Mouse (Mus musculus): ENCODE results near the gene Ntf5. TPM values are rescaled to one million over a fixed set of nuclear protein-coding genes. Genes with fewer than 3 reads are reported as not detected.
"Not testable (repeated sequence)": the region's sequence is repeated elsewhere in the genome, so short reads cannot be mapped to it uniquely, and the experiment has no call there.

Ntf5 gene
- polyA plus RNA-seq, 1 experiment from 2014 or later, result 1.8 TPM

DNA sequence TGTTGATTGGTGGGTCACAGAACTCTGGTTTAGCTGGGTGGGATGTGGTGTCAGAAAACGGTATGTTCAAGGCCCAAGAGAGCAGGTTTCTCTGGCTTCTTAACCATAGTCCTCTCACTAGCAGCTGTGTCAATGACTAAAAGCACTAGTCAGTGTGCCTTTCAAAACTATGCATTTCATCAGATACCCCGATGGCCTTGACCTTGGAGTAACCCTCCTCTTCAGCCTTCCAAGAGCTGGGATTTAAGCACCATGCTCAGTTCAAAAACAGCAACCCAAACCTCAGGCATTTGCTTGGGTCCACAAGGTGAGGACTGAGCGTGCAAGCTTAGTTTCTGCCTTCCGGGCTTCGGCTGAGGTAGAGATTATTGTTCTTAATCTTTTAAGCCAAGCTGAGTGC, 41.1 kb upstream of the Ntf5 start:
- 70% methylated on average over 5 of the region's 5 CpGs for WGBS
- ATAC-seq (ENCODE audit: insufficient number of reproducible peaks, low FRiP score), result no peak
- Histone ChIP-seq H3K4me1 (replicated peaks) (peaks cover 23% of the 10 kb centered on the region), H3K4me3 (no peak overlapping the region), H3K4me2 (no peak overlapping the region), H3K9ac (no peak overlapping the region), H3K9me3 (replicated peaks) (no peaks in the 10 kb centered on the region), H3K27me3 (replicated peaks) (peaks cover 22% of the 10 kb centered on the region), H3K27ac (ENCODE audit: poor library complexity, severe bottlenecking) (no peak overlapping the region), H3K36me3 (peaks cover 45% of the 10 kb centered on the region)

DNA sequence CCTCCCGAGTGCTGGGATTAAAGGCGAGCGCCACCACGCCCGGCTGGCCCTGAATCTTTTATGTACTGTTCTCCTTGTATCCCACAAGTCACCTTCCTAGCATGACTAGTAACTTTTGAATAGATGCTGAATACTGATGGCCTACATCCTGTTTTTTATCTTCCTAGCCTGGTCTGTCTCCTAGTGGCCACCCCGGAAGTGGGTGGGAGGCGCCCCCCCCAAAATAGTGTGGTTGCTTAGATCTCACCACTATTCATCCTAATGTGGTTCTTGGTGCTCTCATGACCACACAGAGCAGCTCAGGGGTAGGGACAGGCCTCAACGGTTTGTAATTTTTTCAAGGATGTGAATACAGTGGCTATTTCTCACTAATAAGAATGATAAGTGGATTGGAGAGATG, 38.9 kb upstream of the Ntf5 start:
- 92% methylated on average over 8 of the region's 8 CpGs for WGBS
- Histone ChIP-seq H3K4me3 (no peak overlapping the region), H3K27me3 (replicated peaks) (peaks cover 4% of the 10 kb centered on the region), H3K9ac (no peak overlapping the region), H3K4me1 (replicated peaks) (peaks cover 16% of the 10 kb centered on the region), H3K27ac (ENCODE audit: poor library complexity, severe bottlenecking) (no peak overlapping the region), H3K9me3 (replicated peaks) (no peaks in the 10 kb centered on the region), H3K36me3 (peaks cover 68% of the 10 kb centered on the region), H3K4me2 (no peak overlapping the region)
- ATAC-seq (ENCODE audit: insufficient number of reproducible peaks, low FRiP score), result no peak

DNA sequence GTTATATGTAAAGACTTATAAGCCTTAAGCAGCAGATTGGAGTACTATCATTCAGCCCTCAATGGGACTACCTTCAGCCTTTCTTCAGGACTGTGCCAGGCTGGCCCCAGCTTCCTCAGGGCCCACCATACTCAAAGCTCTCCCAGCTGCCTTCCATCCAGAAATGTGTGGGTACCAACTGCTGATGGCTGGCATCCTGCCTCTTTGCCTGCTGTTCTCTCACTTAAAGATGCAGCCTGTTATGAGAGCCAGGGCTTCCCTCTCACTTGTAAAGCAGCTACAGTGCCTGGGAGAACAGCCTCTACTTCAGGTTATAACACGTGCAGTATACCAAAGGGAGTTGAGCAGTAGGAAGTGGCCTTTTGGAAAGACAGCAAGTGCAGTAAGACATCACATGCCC, 37.4 kb upstream of the Ntf5 start:
- H3K27ac ChIP-seq (ENCODE audit: poor library complexity, severe bottlenecking), result no peak overlapping the region
- H3K9me3 ChIP-seq (replicated peaks), result no peaks in the 10 kb centered on the region
- no peak overlapping the region for H3K4me3 ChIP-seq
- peaks cover 6% of the 10 kb centered on the region for H3K4me1 ChIP-seq (replicated peaks)
- H3K36me3 ChIP-seq, result peaks cover 82% of the 10 kb centered on the region
- 82% methylated on average over 1 of the region's 1 CpGs for WGBS
- no peak overlapping the region for H3K9ac ChIP-seq
- no peak for ATAC-seq (ENCODE audit: insufficient number of reproducible peaks, low FRiP score)
- H3K4me2 ChIP-seq, result no peak overlapping the region
- no peaks in the 10 kb centered on the region for H3K27me3 ChIP-seq (replicated peaks)

DNA sequence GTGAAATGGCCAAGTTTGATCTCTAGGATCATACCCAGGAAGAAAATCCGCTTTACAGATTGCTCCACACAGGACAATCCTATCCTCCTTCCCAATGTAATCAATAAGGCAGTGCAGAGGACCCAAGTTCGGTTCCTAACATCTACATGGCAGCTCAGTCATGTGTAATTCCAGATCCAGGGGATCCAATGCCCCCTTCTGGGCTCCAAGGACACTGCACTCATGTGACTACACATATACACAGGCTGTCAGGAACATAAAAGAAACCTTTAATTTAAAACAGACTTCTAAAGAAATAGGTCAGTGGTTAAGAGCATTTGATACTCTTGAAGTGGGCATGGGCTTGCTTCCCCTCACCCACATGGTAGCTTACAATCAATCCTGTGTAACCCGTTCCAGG, 27.4 kb upstream of the Ntf5 start:
- Histone ChIP-seq H3K9ac (no peak overlapping the region), H3K9me3 (replicated peaks) (no peaks in the 10 kb centered on the region), H3K4me3 (no peak overlapping the region), H3K27ac (ENCODE audit: poor library complexity, severe bottlenecking) (no peak overlapping the region), H3K4me1 (replicated peaks) (no peaks in the 10 kb centered on the region), H3K27me3 (replicated peaks) (no peaks in the 10 kb centered on the region), H3K4me2 (no peak overlapping the region), H3K36me3 (peaks cover 96% of the 10 kb centered on the region)
- ATAC-seq (ENCODE audit: insufficient number of reproducible peaks, low FRiP score), result no peak
- WGBS, result 92% methylated on average over 3 of the region's 3 CpGs

DNA sequence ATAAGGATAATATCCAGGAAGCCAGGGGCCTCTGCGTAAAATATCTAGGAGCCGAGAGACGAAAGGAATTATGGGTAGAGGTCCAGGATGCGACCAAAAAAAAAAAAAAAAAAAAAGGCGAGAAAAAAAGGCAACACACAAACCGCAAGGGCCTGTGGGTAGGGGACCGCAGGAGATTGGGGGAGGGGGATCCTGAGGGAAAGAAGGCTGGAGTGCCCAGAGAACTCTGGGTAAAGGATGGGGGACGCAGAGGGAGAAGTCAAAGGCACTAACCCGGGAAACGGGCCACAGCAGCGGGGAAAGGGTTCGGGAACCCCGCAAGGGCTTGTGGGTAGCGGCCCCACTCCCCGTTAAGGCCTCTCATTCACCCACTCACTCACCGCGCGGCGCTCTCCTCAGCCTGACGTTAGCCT, 18.4 kb upstream of the Ntf5 start:
- Histone ChIP-seq H3K27ac (ENCODE audit: poor library complexity, severe bottlenecking) (peak overlapping the region; percentile 100), H3K4me1 (replicated peaks) (peaks cover 17% of the 10 kb centered on the region), H3K9ac (peak overlapping the region; percentile 98), H3K36me3 (peaks cover 25% of the 10 kb centered on the region), H3K9me3 (replicated peaks) (no peaks in the 10 kb centered on the region), H3K4me2 (peak overlapping the region; percentile 94), H3K4me3 (peak overlapping the region; percentile 96), H3K27me3 (replicated peaks) (no peaks in the 10 kb centered on the region)
- peak; percentile 79 for ATAC-seq (ENCODE audit: insufficient number of reproducible peaks, low FRiP score)
- under 1% methylated on average over 19 of the region's 20 CpGs for WGBS

DNA sequence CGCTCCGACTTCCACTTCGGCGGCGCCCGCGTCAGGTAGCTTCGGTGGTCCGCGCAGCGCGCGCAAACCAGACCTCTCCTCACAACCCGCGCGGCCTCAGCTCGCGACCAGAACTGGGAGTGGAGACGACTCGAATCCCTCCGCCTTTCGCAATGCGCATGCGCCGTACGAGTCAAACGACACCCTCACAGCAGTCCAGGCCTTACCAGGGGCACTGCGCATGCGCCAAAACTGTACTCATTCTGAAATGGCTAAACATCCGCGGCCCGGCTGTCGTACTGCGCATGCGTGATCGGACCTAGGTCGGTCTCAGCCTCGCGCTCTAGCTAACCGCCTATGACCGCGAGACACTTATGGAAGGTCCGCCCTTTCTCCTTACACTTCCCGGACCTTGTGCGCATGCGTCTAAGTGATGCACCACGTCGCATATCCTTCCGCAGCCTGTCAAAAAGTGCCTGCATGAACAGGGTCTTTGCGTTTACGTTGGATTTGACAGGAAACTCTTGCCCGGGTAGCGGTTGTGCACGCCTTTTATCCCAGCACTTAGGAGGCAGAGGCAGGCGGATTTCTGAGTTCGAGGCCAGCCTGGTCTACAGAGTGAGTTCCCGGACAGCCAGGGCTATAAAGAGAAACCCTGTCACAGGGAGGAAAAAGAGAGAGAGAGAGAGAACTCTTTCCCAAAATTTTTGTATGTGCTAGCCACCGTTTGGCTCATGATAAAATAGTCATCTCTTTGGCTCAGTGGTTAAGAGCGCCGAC, 17.7 kb upstream of the Ntf5 start, which contains the start of gene Snrnp70:
Snrnp70 (minus strand) TSS at position 165 of the 759 bp plus-strand sequence.
- peak within 1 kb of the TSS; percentile 96 for H3K4me3 ChIP-seq
- ATAC-seq (ENCODE audit: insufficient number of reproducible peaks, low FRiP score), result peak; percentile 98
- H3K4me2 ChIP-seq, result peak within 1 kb of the TSS; percentile 94
- H3K36me3 ChIP-seq, result peaks cover 19% of the 10 kb centered on the region
- H3K9me3 ChIP-seq (replicated peaks), result no peaks in the 10 kb centered on the region
- under 1% methylated on average over 60 of the region's 60 CpGs for WGBS
- peaks cover 17% of the 10 kb centered on the region for H3K4me1 ChIP-seq (replicated peaks)
- no peaks in the 10 kb centered on the region for H3K27me3 ChIP-seq (replicated peaks)
- peak within 1 kb of the TSS; percentile 100 for H3K27ac ChIP-seq (ENCODE audit: poor library complexity, severe bottlenecking)
- peak within 1 kb of the TSS; percentile 98 for H3K9ac ChIP-seq

DNA sequence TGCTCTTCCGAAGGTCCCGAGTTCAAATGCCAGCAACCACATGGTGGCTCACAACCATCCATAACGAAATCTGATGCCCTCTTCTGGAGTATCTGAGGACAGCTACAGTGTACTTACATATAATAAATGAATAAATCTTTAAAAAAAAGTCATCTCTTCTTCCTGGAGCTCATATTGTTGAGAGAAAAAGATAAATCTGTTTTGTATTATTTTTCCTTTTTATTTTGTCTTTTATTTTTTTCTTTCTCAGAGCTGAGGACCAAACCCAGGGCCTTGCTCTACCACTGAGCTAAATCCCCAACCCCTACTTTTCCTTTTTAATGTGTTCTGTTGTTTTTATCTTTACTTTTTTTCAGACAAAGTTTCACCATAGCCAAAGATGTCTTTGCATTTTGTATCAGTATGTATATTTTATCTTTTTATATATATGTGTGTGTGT, 17.1 kb upstream of the Ntf5 start:
- Histone ChIP-seq H3K36me3 (peaks cover 14% of the 10 kb centered on the region), H3K4me1 (replicated peaks) (peaks cover 17% of the 10 kb centered on the region), H3K27ac (ENCODE audit: poor library complexity, severe bottlenecking) (peak overlapping the region; percentile 68; the same call in 1 of the 2 replicates), H3K4me2 (peak overlapping the region; percentile 94), H3K4me3 (peak overlapping the region; percentile 96)
- 3% methylated on average over 3 of the region's 3 CpGs for WGBS
- H3K27me3 ChIP-seq (replicated peaks); H3K9me3 ChIP-seq (replicated peaks); H3K9ac ChIP-seq: not testable (repeated sequence)
- peak; percentile 46; the same call in 1 of the 2 replicates for ATAC-seq (ENCODE audit: insufficient number of reproducible peaks, low FRiP score)

DNA sequence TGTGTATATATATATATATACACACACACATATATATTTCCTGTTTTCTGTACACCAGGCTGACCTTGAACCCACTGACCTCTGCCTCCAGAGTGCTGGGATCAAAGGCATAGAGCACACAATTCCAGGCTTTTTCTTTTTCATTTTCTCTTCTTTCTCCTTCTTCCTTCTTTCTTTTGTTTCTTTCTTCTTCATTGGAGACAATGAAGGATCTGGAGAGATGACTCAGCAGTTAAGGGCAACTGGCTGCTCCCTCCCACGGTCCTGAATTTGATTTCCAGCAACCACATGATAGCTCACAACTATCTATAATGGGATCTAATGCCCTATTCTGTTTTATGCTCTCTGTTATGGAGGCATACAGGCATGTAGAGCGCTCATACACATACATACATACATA, 16.7 kb upstream of the Ntf5 start:
- WGBS, result 67% methylated on average over 2 of the region's 2 CpGs
- H3K36me3 ChIP-seq, result peaks cover 10% of the 10 kb centered on the region
- H3K9ac ChIP-seq, result no peak overlapping the region
- H3K4me1 ChIP-seq (replicated peaks), result peaks cover 17% of the 10 kb centered on the region
- no peak for ATAC-seq (ENCODE audit: insufficient number of reproducible peaks, low FRiP score)
- H3K27ac ChIP-seq (ENCODE audit: poor library complexity, severe bottlenecking), result no peak overlapping the region
- no peak overlapping the region for H3K4me3 ChIP-seq
- H3K4me2 ChIP-seq, result no peak overlapping the region
- no peaks in the 10 kb centered on the region for H3K27me3 ChIP-seq (replicated peaks)
- no peaks in the 10 kb centered on the region for H3K9me3 ChIP-seq (replicated peaks)

DNA sequence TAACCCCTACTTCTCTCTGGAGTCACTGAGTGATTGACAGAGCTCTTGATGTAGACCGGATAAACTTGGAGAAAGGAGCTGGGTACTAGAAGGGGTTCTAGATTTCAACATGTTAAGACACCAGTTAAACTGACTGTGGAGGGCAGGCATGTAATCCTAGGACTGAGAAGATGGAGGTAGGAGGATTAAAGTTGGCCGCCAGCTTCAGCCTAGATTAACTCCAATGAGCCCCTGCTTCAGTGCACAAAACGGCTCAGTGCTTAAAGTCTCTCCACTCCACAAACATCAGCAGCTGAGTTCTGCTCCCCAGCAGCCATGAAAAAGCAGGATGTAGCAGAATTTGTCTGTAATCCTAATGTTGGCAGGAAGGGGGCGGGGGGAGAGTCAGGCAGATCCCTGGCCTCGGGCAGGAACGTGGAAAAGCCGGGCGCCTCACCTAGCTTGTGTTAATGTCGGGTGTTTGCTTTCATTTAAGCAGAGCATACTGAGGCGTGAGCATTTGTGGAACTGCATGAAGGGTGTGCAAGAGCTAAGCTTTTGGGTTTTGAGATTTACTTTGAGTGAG, 11.9 kb upstream of the Ntf5 start:
- no peak for ATAC-seq (ENCODE audit: insufficient number of reproducible peaks, low FRiP score)
- peaks cover 12% of the 10 kb centered on the region for H3K27me3 ChIP-seq (replicated peaks)
- no peak overlapping the region for H3K27ac ChIP-seq (ENCODE audit: poor library complexity, severe bottlenecking)
- no peak overlapping the region for H3K9ac ChIP-seq
- no peaks in the 10 kb centered on the region for H3K9me3 ChIP-seq (replicated peaks)
- H3K4me3 ChIP-seq, result no peak overlapping the region
- WGBS, result 74% methylated on average over 10 of the region's 10 CpGs
- no peaks in the 10 kb centered on the region for H3K36me3 ChIP-seq
- H3K4me2 ChIP-seq, result no peak overlapping the region
- H3K4me1 ChIP-seq (replicated peaks), result peaks cover 10% of the 10 kb centered on the region; the same call in 1 of the 2 replicates

DNA sequence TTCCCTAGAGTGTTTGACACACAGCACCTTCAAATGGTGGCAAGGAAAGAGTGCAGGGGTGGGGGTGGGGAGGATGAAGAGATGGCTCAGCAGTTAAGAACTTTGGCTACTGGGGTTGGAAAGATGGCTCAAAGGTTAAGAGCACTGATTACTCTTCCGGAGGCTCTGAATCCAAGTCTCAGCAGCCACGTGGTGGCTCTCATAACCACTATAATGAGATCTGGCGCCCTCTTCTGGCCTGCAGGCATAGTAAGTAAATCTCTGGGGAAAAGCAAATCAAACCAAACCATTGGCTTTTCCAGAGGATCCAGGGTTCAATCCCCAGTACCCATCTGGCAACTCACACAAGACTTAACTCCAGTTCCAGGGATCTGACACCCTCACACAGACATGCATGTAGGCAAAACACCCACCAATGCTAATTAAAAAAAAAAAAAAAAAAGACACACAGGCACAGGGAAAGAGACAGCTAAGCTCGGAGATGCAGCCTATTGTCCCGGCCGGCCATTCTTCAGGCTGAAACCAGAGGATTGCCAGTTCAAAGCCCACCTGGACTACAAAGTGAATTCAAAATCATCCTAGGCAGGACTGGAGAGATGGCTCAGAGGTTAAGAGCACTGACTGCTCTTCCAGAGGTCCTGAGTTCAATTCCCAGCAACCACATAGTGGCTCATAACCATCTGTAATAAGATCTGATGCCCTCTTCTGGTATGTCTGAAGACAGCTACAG, 9.8 kb upstream of the Ntf5 start:
- ATAC-seq (ENCODE audit: insufficient number of reproducible peaks, low FRiP score), result no peak
- WGBS, result 44% methylated on average over 6 of the region's 6 CpGs

More for the DNA sequence above, 9.8 kb upstream of the Ntf5 start:
- H3K27me3 ChIP-seq (replicated peaks), result peaks cover 33% of the 10 kb centered on the region
- H3K4me2 ChIP-seq, result no peak overlapping the region
- no peak overlapping the region for H3K27ac ChIP-seq (ENCODE audit: poor library complexity, severe bottlenecking)
- H3K9me3 ChIP-seq (replicated peaks), result 0 out of 2 replicates have a peak, but pooled peaks cover 3% of the 10 kb centered on the region
- no peak overlapping the region for H3K9ac ChIP-seq
- no peaks in the 10 kb centered on the region for H3K36me3 ChIP-seq
- H3K4me3 ChIP-seq, result no peak overlapping the region
- peaks cover 12% of the 10 kb centered on the region; the same call in 1 of the 2 replicates for H3K4me1 ChIP-seq (replicated peaks)

All from heart, embryonic 12.5 days (tissue).